Mouse (Mus musculus): ENCODE measurements around the gene Ppp1r14a.

DNA sequence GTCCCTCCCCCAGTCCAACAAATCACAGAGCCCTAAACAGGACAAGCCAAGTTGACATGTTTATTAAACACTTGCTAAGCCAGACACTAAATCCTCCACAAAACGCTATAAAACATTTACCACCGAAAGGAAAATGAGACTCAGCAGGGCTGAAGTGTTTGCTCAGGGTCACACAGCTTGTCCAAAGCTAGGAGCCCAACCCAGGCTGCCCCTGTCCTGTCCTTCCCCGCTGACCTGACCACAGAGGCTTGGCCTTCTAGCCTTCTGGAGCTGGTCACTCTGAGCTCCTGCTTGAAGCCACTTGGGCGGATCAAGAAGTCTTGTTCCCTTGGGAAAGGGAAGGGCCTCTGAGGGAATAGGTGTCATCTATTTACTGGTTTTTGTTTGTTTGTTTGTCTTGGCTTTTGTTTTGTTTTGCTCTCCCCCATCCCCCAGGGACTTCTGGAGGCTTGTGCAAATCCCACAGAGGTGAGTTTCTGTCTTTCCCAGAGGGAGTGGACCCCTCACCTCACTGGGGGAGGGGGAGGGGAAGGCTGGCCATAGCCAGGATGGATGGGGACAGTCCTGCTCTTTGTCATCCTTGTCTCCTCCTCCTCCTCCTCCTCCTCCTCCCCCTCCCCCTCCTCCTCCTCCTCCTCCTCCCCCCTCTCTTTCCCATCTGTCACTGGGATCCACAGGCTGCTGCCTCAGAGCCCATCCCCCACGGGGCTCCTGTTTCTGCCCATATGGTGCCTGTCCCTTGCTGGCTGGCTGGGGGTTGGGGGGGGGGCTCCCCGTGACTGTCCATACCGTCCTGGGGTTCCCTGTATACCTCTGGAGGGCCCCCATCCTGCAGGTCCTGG, 2.7 kb downstream of the Ppp1r14a start:
- TF ChIP-seq CTCF (IDR thresholded peaks at IDR 0.05; ENCODE audit: low read depth, low read length) (no peak), GATA1 (IDR thresholded peaks at IDR 0.05; ENCODE audit: borderline replicate concordance, low read length) (no peak), POLR2AphosphoS5 (IDR thresholded peaks at IDR 0.05; ENCODE audit: insufficient replicate concordance, low read depth, low read length) (no peak), TAL1 (conservative IDR thresholded peaks at IDR 0.05; ENCODE audit: low read depth, low read length) (no peak), GATA2 (IDR thresholded peaks at IDR 0.05; ENCODE audit: borderline replicate concordance, low read depth, low read length) (no peak)
